Mouse (Mus musculus) liver, embryonic 14.5 days (tissue): ENCODE measurements around the gene Hist1h2an.

Source experiments
- CTCF ChIP-seq: IDR thresholded peaks from 2 replicates; pipeline ENCODE4 v1.5.1; 2016; ENCODE audit warnings: antibody characterized with exemption, low read depth, control low read depth
- EP300 ChIP-seq: IDR thresholded peaks from 2 replicates; pipeline ENCODE4 v1.6.1; 2016; ENCODE audit warnings: antibody characterized with exemption, low read depth

DNA sequence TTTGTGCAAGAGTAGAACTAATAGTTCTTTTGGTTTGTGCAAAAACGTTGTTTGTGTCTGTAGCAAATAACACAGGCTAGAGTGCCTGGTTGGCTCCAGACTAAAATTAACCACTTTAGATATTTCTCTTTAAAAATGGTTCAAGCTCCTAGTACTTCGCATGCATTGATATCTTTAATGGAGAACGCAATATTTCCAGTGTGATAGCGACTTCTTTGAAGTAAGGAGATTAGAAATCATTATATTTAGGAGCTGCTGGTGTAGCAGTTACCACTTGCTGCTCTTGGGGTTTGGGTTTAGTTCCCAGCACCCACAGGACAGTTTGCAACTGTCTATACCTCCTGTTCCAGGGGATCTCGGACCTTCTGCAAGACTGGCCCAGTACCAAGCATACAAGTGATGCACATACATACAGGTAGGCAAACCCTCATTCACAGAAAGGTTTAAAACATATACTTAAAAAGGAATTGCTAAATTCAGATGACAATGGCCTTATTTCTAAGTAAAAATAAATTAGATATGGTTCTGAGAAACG is 5.9 kb downstream of the Hist1h2an start:
- TF ChIP-seq CTCF (no peak), EP300 (no peak)
